Mouse (Mus musculus) cerebellum, adult 8-10 months (tissue): Measurements from ENCODE around the gene Gm4340.
"Not testable (repeated sequence)": the region's sequence is repeated elsewhere in the genome, so short reads cannot be mapped to it uniquely, and the experiment has no call there.

Source experiments
- DNase-seq: peaks from one replicate; pipeline ENCODE4 v3.0.0; 2022

Gm4340 gene

DNA sequence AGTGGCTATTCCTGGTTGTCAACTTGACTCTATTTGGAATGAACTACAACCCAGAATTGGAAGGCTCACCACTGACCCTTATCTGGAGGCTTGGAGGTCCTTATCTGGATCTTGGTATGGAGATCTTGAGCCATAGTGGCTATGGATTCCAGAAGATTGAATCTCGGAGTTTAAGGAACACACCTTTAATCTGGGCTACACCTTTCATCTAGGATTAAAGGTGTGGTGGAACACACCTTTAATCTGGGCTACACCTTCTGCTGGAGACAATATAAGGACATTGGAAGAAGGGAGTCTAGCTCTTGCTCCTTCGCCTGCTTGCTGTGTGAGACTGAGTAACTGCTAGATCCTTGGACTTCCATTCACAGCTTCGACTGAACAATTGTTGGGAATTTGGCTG, at the start of gene Gm4340:
Gene Gm4340, plus strand, starts transcription at position 301 of the 400 bp plus-strand sequence.
- DNase-seq = not testable (repeated sequence)

- not testable (repeated sequence) for DNase-seq
Measured at GRCm38 (mm10) chr10:104151197-104151596, 42.6 kb upstream of the Gm4340 start, which contains the start of gene Gm6763. Gm6763 (plus strand) TSS chr10:104151497.

DNA sequence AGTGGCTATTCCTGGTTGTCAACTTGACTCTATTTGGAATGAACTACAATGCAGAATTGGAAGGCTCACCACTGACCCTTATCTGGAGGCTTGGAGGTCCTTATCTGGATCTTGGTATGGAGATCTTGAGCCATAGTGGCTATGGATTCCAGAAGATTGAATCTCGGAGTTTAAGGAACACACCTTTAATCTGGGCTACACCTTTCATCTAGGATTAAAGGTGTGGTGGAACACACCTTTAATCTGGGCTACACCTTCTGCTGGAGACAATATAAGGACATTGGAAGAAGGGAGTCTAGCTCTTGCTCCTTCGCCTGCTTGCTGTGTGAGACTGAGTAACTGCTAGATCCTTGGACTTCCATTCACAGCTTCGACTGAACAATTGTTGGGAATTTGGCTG, 34.1 kb upstream of the Gm4340 start, which contains the start of gene Gm8764:
Gene Gm8764, plus strand, starts transcription at position 301 of the 400 bp plus-strand sequence.
- not testable (repeated sequence) for DNase-seq

DNA sequence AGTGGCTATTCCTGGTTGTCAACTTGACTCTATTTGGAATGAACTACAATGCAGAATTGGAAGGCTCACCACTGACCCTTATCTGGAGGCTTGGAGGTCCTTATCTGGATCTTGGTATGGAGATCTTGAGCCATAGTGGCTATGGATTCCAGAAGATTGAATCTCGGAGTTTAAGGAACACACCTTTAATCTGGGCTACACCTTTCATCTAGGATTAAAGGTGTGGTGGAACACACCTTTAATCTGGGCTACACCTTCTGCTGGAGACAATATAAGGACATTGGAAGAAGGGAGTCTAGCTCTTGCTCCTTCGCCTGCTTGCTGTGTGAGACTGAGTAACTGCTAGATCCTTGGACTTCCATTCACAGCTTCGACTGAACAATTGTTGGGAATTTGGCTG, 25.6 kb upstream of the Gm4340 start, which contains the start of gene Gm21304:
Gene Gm21304, plus strand, starts transcription at position 301 of the 400 bp plus-strand sequence.
- DNase-seq = not testable (repeated sequence)

DNA sequence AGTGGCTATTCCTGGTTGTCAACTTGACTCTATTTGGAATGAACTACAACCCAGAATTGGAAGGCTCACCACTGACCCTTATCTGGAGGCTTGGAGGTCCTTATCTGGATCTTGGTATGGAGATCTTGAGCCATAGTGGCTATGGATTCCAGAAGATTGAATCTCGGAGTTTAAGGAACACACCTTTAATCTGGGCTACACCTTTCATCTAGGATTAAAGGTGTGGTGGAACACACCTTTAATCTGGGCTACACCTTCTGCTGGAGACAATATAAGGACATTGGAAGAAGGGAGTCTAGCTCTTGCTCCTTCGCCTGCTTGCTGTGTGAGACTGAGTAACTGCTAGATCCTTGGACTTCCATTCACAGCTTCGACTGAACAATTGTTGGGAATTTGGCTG, 17.1 kb upstream of the Gm4340 start, which contains the start of gene Gm21312:
Gene Gm21312, plus strand, starts transcription at position 301 of the 400 bp plus-strand sequence.
- not testable (repeated sequence) for DNase-seq

- not testable (repeated sequence) for DNase-seq
Measured at GRCm38 (mm10) chr10:104185233-104185632, 8.6 kb upstream of the Gm4340 start, which contains the start of gene Gm20765. Gm20765 (plus strand) TSS chr10:104185533.

DNA sequence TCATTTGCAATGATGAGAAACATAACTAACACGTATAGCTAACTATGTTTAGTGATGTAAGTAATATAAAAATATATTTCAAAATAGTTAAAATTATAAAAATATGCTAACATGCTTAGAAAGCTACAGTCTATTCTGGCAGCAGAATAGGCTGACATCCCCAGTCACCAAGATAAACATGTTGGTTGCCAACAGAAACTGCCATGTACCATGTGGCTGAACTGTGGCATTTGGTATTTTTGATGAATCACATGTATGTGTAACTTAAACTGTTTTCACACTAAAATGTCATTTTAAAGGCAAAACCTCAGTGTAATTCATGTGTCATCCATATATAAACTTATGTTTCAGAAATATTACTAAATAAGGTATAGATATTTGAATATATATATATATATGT, 15.8 kb downstream of the Gm4340 start:
- no peak for DNase-seq

- no peak for DNase-seq
Measured at GRCm38 (mm10) chr10:104210268-104210990, 16.6 kb downstream of the Gm4340 start.

GRCm38 (mm10) chr10:104214527-104214926, 20.7 kb downstream of the Gm4340 start:
- no peak for DNase-seq

- DNase-seq = no peak
Measured at GRCm38 (mm10) chr10:104220303-104221021, 26.6 kb downstream of the Gm4340 start.
